Mouse (Mus musculus): ENCODE data around the gene Pcid2. TPM values are rescaled to one million over a fixed set of nuclear protein-coding genes. Genes with fewer than 3 reads are reported as not detected.
"Not testable (repeated sequence)": the region's sequence is repeated elsewhere in the genome, so short reads cannot be mapped to it uniquely, and the experiment has no call there.

The Pcid2 gene
- 52.9 and 53.4 TPM in 2 replicates for polyA plus RNA-seq (2014; fragmentation: Nextera tagmentation; extraction: Ambion mirVana)

GRCm38 (mm10) chr8:13105087-13105881, at the start of gene Pcid2, which contains the start of gene Cul4a:
Pcid2 (minus strand) TSS chr8:13105459.
Cul4a (plus strand) TSS chr8:13105621.
- no peaks in the 10 kb centered on the region for H3K36me3 ChIP-seq (ENCODE audit: control insufficient read depth, insufficient read depth, low read length)
- H3K4me1 ChIP-seq (ENCODE audit: control insufficient read depth, insufficient read depth, low read length), result peaks cover 12% of the 10 kb centered on the region
- H3K27me3 ChIP-seq (ENCODE audit: control insufficient read depth, insufficient read depth, low read length), result no peaks in the 10 kb centered on the region
- DNase-seq (ENCODE audit: low spot score) (peak; percentile 99), ATAC-seq (ENCODE audit: insufficient read depth, low FRiP score, low TSS enrichment) (peak; percentile 93)
- under 1% methylated on average over 79 of the region's 87 CpGs for WGBS
- peak within 1 kb of the TSS; percentile 98 for H3K4me2 ChIP-seq (ENCODE audit: low read depth)
- H3K9ac ChIP-seq (ENCODE audit: low read length), result peak within 1 kb of the TSS; percentile 93
- H3K27ac ChIP-seq (ENCODE audit: low read depth, low read length), result peak within 1 kb of the TSS; percentile 56
- H3K9me3 ChIP-seq (ENCODE audit: control insufficient read depth, low read length), result no peaks in the 10 kb centered on the region
- peak within 1 kb of the TSS; percentile 97 for H3K4me3 ChIP-seq (ENCODE audit: low read depth, low read length)

DNA sequence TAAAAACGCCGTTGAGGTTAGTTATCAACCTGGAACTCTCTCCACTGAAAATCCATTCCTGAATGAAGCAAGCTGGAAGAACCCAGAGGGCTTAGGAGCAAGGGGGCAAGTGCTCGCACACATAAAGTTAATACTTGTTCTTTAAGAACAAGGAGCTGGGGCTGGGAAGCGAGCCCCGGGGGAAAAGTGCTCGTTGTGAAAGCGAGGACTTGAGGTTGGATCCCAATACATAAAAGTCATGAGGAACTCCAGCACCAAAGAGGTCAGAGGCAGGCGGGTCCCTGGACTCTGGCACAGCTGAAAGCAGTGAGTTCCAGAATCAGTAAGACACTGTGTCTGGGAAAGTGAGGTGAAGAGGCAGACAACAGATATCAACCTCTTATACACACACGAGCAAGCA, 48.8 kb upstream of the Pcid2 start:
- DNase-seq (ENCODE audit: low spot score), result no peak
- Histone ChIP-seq H3K4me3 (ENCODE audit: low read depth, low read length) (no peak overlapping the region), H3K4me2 (ENCODE audit: low read depth) (no peak overlapping the region), H3K27me3 (ENCODE audit: control insufficient read depth, insufficient read depth, low read length) (no peaks in the 10 kb centered on the region), H3K9me3 (ENCODE audit: control insufficient read depth, low read length) (no peaks in the 10 kb centered on the region), H3K27ac (ENCODE audit: low read depth, low read length) (no peak overlapping the region), H3K4me1 (ENCODE audit: control insufficient read depth, insufficient read depth, low read length) (no peaks in the 10 kb centered on the region), H3K36me3 (ENCODE audit: control insufficient read depth, insufficient read depth, low read length) (peaks cover 2% of the 10 kb centered on the region; the same call in 1 of the 2 replicates), H3K9ac (ENCODE audit: low read length) (no peak overlapping the region)
- WGBS, result 79% methylated on average over 9 of the region's 9 CpGs
- ATAC-seq (ENCODE audit: insufficient read depth, low FRiP score, low TSS enrichment), result no peak

- Histone ChIP-seq H3K9ac (ENCODE audit: low read length) (no peak overlapping the region), H3K27me3 (ENCODE audit: control insufficient read depth, insufficient read depth, low read length) (no peaks in the 10 kb centered on the region), H3K4me3 (ENCODE audit: low read depth, low read length) (no peak overlapping the region), H3K36me3 (ENCODE audit: control insufficient read depth, insufficient read depth, low read length) (peaks cover 3% of the 10 kb centered on the region), H3K4me2 (ENCODE audit: low read depth) (no peak overlapping the region), H3K4me1 (ENCODE audit: control insufficient read depth, insufficient read depth, low read length) (no peaks in the 10 kb centered on the region), H3K9me3 (ENCODE audit: control insufficient read depth, low read length) (no peaks in the 10 kb centered on the region), H3K27ac (ENCODE audit: low read depth, low read length) (no peak overlapping the region)
- ATAC-seq (ENCODE audit: insufficient read depth, low FRiP score, low TSS enrichment) (no peak), DNase-seq (ENCODE audit: low spot score) (no peak)
- WGBS, result 74% methylated on average over 2 of the region's 2 CpGs
Observed at GRCm38 (mm10) chr8:13150929-13151328, 45.7 kb upstream of the Pcid2 start.

GRCm38 (mm10) chr8:13149866-13150265, 44.6 kb upstream of the Pcid2 start:
- Histone ChIP-seq H3K9ac (ENCODE audit: low read length) (no peak overlapping the region), H3K4me2 (ENCODE audit: low read depth) (no peak overlapping the region), H3K9me3 (ENCODE audit: control insufficient read depth, low read length) (no peaks in the 10 kb centered on the region), H3K27ac (ENCODE audit: low read depth, low read length) (no peak overlapping the region), H3K27me3 (ENCODE audit: control insufficient read depth, insufficient read depth, low read length) (no peaks in the 10 kb centered on the region), H3K4me3 (ENCODE audit: low read depth, low read length) (no peak overlapping the region), H3K36me3 (ENCODE audit: control insufficient read depth, insufficient read depth, low read length) (peaks cover 3% of the 10 kb centered on the region), H3K4me1 (ENCODE audit: control insufficient read depth, insufficient read depth, low read length) (no peaks in the 10 kb centered on the region)
- 66% methylated on average over 5 of the region's 5 CpGs for WGBS
- DNase-seq (ENCODE audit: low spot score), result no peak
- no peak for ATAC-seq (ENCODE audit: insufficient read depth, low FRiP score, low TSS enrichment)

DNA sequence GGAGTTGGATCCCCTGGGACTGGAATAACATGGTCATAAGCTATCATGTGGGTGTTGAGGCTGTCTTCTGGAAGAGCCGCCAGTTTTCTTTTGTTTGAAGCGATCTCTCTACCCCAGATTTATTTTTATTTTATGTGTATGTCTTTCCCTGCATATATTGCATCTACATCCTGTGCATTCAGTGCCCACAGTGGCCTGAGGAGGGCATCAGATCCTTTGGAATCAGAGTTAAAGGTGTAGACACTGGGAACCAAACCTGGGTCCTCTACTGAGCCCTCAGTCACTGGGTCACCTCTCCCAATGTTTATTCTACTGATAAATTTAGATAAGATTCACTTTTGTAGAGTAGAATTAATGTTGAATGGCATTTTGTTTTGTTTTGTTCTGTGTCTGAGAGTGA, 44.0 kb upstream of the Pcid2 start:
- Histone ChIP-seq H3K9ac (ENCODE audit: low read length) (no peak overlapping the region), H3K4me2 (ENCODE audit: low read depth) (no peak overlapping the region), H3K27me3 (ENCODE audit: control insufficient read depth, insufficient read depth, low read length) (no peaks in the 10 kb centered on the region), H3K36me3 (ENCODE audit: control insufficient read depth, insufficient read depth, low read length) (peaks cover 3% of the 10 kb centered on the region), H3K9me3 (ENCODE audit: control insufficient read depth, low read length) (no peaks in the 10 kb centered on the region), H3K4me1 (ENCODE audit: control insufficient read depth, insufficient read depth, low read length) (no peaks in the 10 kb centered on the region), H3K27ac (ENCODE audit: low read depth, low read length) (no peak overlapping the region), H3K4me3 (ENCODE audit: low read depth, low read length) (no peak overlapping the region)
- no peak for ATAC-seq (ENCODE audit: insufficient read depth, low FRiP score, low TSS enrichment)
- DNase-seq (ENCODE audit: low spot score), result no peak
- 91% methylated on average over 2 of the region's 2 CpGs for WGBS

DNA sequence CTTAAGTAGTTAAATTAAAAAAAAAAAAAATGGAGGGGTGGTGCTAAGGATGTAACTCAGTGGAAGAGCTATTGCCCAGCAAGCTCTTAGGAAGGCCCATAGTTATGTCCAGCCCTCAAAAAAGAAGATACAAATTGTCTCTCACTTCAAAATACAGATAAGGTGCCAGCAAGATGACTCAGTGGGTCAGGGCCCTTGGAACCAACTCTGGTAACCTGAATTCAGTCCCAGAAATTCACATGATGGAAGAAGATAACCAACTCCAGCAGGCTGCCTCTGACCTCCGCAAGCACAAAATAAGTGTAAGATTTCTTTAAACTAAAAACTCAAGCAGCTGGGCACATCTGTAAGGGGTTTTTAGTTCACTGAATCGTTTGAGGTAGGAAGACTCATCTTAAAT, 43.2 kb upstream of the Pcid2 start:
- no peaks in the 10 kb centered on the region for H3K4me1 ChIP-seq (ENCODE audit: control insufficient read depth, insufficient read depth, low read length)
- H3K4me2 ChIP-seq (ENCODE audit: low read depth), result no peak overlapping the region
- DNase-seq (ENCODE audit: low spot score) (no peak), ATAC-seq (ENCODE audit: insufficient read depth, low FRiP score, low TSS enrichment) (no peak)
- H3K27ac ChIP-seq (ENCODE audit: low read depth, low read length), result no peak overlapping the region
- 90% methylated on average over 2 of the region's 2 CpGs for WGBS
- peaks cover 3% of the 10 kb centered on the region for H3K36me3 ChIP-seq (ENCODE audit: control insufficient read depth, insufficient read depth, low read length)
- H3K4me3 ChIP-seq (ENCODE audit: low read depth, low read length), result no peak overlapping the region
- H3K9ac ChIP-seq (ENCODE audit: low read length), result no peak overlapping the region
- no peaks in the 10 kb centered on the region for H3K27me3 ChIP-seq (ENCODE audit: control insufficient read depth, insufficient read depth, low read length)
- no peaks in the 10 kb centered on the region for H3K9me3 ChIP-seq (ENCODE audit: control insufficient read depth, low read length)

DNA sequence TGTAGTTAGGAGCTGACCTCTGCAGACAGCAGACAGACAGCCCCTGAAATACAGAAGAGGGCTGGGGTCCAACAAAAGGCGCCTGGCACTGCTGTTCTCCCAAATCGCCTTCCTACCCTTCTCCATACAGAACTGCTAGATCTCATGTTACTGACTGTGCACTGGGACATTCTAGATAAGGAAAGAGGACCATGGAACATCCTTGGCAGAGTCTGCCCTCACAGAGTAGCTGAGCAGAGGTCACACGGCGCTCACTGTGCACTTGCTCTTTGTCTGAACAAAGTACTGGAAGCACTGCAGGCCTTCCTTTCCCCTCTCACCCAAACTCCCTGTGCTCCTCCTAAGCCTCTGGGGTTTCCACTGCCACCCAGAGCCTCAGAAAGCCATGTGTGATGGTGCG, 36.4 kb upstream of the Pcid2 start:
- Histone ChIP-seq H3K9me3 (ENCODE audit: control insufficient read depth, low read length) (no peaks in the 10 kb centered on the region), H3K4me1 (ENCODE audit: control insufficient read depth, insufficient read depth, low read length) (no peaks in the 10 kb centered on the region), H3K36me3 (ENCODE audit: control insufficient read depth, insufficient read depth, low read length) (peaks cover 29% of the 10 kb centered on the region), H3K27me3 (ENCODE audit: control insufficient read depth, insufficient read depth, low read length) (no peaks in the 10 kb centered on the region), H3K9ac (ENCODE audit: low read length) (no peak overlapping the region), H3K4me3 (ENCODE audit: low read depth, low read length) (no peak overlapping the region), H3K4me2 (ENCODE audit: low read depth) (no peak overlapping the region), H3K27ac (ENCODE audit: low read depth, low read length) (no peak overlapping the region)
- no peak for ATAC-seq (ENCODE audit: insufficient read depth, low FRiP score, low TSS enrichment)
- WGBS, result 95% methylated on average over 5 of the region's 5 CpGs
- DNase-seq (ENCODE audit: low spot score), result no peak

- Histone ChIP-seq H3K36me3 (ENCODE audit: control insufficient read depth, insufficient read depth, low read length) (peaks cover 32% of the 10 kb centered on the region), H3K4me2 (ENCODE audit: low read depth) (no peak overlapping the region), H3K9me3 (ENCODE audit: control insufficient read depth, low read length) (no peaks in the 10 kb centered on the region), H3K4me3 (ENCODE audit: low read depth, low read length) (no peak overlapping the region), H3K27me3 (ENCODE audit: control insufficient read depth, insufficient read depth, low read length) (no peaks in the 10 kb centered on the region), H3K4me1 (ENCODE audit: control insufficient read depth, insufficient read depth, low read length) (no peaks in the 10 kb centered on the region), H3K9ac (ENCODE audit: low read length) (no peak overlapping the region), H3K27ac (ENCODE audit: low read depth, low read length) (no peak overlapping the region)
- ATAC-seq (ENCODE audit: insufficient read depth, low FRiP score, low TSS enrichment), result no peak
- 91% methylated on average over 6 of the region's 6 CpGs for WGBS
- DNase-seq (ENCODE audit: low spot score), result no peak
Observed at GRCm38 (mm10) chr8:13139641-13140182, 34.5 kb upstream of the Pcid2 start.

GRCm38 (mm10) chr8:13132220-13132619, 27.0 kb upstream of the Pcid2 start:
- not testable (repeated sequence) for H3K4me3 ChIP-seq (ENCODE audit: low read depth, low read length); H3K9me3 ChIP-seq (ENCODE audit: control insufficient read depth, low read length); H3K9ac ChIP-seq (ENCODE audit: low read length); H3K4me1 ChIP-seq (ENCODE audit: control insufficient read depth, insufficient read depth, low read length); H3K4me2 ChIP-seq (ENCODE audit: low read depth); H3K27me3 ChIP-seq (ENCODE audit: control insufficient read depth, insufficient read depth, low read length); H3K27ac ChIP-seq (ENCODE audit: low read depth, low read length); ATAC-seq (ENCODE audit: insufficient read depth, low FRiP score, low TSS enrichment)
- peaks cover 17% of the 10 kb centered on the region for H3K36me3 ChIP-seq (ENCODE audit: control insufficient read depth, insufficient read depth, low read length)
- peak; percentile 26 for DNase-seq (ENCODE audit: low spot score)
- WGBS, result 73% methylated on average over 9 of the region's 9 CpGs
